Mouse (Mus musculus): Measurements from ENCODE around the gene Tub.

Tub gene

DNA sequence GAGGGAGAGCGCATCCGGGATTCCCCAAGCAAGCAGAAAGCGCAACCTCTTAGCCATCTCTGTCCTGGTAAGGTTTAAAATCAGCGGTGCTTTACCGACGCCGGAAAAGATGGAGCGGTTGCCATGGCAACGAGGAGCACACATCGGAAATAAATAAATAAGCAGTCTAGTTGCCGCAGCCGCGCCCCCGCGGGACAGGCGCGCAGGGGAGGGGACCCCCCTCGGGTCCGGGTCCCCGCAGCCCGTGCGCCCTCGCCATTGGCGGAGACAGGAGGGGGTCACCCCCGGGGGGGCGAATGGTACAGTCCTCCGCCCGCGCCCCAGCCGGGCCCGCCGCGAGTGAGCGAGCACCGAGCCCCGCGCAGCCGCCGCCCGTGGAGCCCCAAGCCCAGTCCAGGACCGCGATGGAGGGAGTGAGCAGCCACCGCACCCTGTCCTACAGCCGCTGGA, at the start of gene Tub:
Tub (plus strand) TSS at position 27 of the 450 bp plus-strand sequence.
- peak; percentile 87 for DNase-seq

DNA sequence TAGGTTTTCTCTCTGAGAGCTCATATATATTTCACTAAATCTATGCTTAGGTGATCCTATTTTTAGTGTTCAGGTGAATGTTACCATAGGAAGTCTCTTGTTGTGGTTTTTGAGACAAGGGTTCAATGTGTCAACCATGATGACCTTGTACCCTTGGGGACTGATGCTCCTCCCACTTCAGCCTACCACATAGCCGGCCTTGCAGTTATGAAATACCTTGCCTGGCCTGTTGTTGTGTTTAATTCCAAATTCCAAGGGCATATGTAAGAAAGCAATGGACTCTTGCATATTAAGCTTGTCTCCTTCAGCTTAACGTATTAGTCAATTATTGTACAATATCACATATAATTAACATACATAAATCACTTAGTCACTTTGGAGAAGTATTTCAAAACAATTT, 46.2 kb upstream of the Tub start:
- no peak for DNase-seq

DNA sequence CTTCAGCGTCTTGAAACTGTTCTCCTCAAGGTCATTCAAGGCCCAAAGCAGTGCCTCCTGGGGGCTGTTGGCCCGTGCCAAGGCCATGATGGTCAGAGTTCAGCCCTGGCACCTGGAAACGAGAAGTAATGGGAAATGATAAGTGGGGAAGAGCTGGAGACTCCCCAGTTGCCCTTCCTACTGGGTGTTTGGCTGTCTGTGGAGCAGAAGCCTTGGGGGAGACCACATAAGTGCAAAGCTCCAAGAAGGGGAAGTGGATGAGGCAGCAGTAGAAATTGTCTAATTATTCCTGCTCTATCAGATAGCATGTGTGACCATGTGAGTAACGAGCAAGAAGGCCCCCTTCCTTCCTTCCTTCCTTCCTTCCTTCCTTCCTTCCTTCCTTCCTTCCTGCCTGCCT, 23.1 kb upstream of the Tub start:
- no peak for DNase-seq

DNA sequence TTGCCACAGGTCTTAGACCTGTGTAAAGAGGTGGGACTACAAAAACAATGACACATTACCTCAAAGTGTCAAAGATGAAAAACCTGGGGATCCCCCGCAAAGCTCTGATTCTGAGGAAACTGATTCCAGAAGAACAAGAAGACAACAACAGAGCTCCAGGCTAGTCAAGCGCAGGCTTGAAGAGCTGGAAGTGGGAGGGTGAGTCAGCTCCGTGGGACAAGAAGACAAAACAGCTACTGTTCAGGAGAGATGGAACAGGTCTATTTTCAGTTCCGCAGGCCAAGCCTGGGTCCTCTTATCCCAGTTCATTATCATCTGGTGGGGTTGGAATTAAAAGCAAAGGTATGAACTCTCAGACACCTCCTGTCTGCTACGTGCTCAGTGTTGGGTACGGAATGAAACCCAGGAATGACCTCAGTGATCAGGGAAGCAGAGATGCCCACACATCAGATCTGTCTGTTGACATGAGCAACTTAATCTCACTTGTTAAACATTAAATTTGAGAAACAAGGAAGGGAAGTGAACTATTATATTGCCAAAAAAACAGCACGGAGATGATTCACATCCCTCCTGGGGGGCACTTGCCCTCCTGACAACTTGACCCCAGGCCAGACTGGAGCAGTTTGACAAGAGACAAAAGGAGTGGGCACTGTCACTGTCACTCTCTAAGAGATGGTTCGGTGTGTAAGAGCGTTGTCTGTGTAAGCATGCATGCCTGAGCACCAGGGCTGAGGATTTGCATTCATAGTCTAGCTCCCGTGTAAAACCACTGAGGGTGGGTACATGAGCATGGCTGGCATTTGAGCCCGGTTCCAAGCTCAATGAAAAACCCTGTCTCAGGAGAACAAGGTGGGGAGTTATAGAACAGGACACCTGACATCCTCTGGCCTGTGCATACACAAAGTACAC, 21.6 kb upstream of the Tub start:
- DNase-seq, result no peak

DNA sequence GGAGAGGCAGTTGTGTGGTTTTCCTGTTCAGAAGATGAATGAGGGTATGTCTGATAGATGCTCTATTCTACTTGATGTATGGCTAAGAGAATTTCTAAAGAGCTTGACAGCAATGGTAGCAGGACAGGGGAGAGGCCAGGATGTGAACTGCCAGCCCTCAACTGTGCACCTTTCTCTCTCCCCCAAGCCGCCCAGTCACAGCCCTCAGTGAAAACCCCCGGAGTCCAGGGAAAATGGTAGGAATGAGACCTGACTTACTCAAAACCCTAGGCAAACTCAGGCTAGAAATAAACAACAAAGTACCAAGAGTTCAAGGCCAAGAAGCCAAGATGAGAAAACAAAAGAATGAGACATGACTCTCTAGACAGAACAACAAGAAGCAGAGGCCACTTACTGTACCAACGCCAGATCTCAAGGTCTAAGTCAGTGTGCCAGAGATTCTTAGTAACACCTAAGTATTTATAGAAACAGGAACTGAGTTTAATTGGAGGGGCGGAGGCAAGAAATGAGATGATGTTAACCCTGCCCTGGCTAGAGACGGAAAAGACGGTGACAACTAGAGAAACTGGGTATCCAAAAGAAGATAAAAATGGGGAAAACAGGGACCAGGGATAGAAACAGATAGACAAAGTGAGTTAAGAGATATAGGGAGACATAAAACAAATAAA, 20.3 kb upstream of the Tub start, which contains the start of gene Nlrp10:
Nlrp10 (minus strand) TSS at position 453 of the 668 bp plus-strand sequence.
- DNase-seq, result no peak

DNA sequence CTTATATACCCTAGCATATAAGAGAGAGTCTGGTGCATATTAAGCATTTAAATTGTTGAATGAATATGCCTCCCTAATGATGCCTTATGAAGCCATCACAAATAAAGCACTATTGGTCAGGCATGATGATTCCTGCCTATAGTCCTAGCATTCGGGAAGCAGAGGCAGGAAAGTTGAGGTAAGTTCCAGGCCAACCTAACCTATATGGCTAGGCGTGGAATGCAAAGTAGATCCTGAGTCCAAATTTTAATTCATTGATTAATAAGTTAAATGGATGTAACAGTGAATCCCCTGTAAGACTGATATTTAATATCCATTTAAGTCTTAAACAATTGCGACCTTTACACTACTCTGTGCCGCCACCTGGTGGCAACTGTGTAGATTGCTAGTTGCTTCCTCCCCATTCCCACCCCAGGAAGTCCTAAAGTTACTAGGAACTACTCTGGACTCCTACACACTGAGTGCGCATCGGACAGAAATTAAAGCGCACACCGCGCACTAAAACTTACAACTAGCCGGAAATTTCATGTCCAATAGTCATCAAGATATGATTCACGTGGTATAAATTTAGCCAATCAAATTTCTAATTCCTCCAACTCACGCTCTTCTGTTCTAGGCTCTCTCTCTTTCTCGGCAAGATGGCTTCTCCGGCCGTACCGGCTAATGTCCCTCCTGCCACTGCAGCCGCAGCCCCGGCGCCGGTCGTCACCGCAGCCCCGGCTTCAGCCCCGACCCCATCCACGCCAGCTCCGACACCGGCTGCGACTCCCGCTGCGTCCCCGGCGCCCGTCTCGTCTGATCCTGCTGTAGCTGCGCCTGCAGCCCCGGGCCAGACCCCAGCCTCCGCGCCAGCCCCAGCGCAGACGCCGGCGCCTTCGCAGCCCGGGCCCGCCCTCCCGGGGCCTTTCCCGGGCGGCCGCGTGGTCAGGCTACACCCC, 16.1 kb upstream of the Tub start, which contains the start of gene Eif3f:
Eif3f (plus strand) TSS at position 624 of the 938 bp plus-strand sequence.
- peak; percentile 99 for DNase-seq

DNA sequence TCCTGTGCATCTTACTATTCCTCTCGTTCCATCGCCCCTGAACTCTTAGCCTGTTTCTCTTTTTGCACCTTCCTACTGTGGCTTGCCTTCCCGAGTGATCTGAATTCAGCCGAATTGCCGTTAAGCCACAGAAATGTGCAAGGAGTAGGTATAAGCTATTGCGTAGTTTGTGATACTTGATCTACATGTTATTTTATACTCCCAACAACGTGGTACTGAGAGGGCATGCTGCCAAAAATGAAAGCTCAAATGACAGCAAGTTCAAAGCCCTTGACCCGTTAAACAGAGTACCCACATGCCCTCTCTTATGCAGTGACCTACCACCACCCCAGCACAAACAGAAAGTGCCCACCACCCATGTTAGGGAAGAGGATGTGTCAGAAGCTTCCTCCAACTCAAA, 15.3 kb upstream of the Tub start:
- DNase-seq, result no peak

DNA sequence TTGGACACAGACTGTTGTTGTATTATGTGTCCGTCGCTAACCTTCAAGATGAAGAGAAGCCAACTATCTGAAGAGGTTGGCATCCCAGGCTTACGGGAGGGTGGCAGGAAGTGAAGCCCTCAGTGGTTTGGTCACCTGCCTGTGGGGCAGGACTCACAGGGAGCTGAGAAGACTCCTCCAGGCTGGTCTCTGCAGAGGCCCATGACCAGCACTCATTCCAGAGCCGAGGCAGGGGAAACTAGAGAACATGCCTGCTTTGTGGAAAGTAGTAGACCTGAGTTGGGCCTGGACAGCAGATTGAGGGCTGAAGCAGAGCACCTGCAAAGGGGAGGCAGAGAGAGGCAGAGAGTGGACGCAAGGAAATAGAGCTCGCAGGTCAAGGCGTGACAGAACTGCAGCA, 14.7 kb upstream of the Tub start:
- DNase-seq, result no peak

DNA sequence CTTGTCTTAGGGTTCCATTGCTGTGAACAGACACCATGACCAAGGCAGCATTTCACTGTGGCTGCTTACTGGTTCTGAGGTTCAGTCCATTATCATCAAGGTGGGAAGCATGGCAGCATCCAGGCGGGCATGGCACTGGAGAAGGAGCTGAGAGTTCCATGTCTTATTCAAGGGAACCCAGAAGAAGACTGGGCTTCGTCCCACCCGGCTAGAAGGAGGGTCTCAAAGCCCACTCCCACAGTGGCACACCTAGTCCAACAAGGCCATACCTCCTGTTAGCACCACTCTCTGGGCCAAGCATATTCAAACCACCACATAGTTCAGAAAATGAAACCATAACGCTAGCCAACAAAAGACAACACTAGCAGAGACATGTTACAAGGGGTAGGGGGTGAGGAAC, 13.5 kb upstream of the Tub start:
- DNase-seq, result no peak

DNA sequence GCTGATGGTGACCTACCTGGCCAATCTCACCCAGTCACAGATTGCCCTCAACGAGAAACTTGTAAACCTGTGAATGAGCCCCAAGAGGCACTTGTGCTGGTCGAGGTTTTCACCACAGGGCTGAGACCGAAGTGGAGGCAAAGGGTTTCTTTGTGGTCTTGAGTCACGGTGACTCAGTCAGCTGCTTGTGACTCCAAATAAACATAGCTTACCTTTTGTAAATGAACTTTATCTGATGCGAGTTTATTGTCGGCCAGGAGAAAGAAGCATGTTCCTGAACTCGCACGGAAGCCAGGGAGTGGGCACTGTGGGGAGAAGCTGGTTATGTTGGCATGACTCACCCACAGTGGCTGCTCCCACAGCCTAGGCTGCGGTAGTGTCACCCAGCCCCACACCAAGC, 8.7 kb upstream of the Tub start:
- no peak for DNase-seq

DNA sequence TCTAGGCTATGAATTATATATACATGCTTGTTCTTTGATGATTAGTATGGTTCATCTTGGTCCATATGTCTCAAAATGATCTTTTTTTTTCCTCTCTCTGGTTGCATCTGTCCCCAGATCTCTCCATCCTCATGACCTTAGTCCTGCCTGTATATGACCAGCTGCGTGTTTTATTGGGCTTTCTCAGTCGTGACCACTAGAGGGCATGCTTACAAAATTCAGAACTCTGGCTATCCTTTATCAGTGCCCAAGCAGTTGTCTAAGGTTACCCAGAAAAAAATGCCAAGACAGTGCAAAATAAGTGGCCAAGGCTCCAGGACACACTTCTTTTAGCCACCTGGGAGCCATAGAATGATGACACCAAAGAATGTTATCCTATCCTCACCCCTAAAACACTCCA, 6.1 kb upstream of the Tub start:
- DNase-seq, result peak; percentile 81

DNA sequence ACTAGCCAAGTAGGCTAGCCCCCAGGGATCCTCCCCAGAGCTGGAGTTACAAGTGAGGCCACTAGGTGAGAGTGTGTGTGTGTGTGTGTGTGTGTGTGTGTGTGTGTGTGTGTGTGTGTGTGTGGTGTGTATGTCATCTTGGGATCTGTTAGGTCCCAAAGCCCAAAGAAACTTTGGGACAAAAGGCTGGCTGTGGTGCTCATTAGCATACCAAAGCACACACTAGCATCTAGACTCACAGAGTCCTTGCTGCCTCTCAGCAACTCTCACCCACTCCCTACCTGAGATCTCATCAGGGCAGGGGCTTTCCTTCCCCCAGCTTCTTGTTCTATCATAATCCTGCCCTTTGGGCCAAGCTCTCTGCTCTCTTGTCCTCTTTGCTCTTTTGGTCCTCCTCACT, 1.5 kb upstream of the Tub start:
- DNase-seq, result no peak

DNA sequence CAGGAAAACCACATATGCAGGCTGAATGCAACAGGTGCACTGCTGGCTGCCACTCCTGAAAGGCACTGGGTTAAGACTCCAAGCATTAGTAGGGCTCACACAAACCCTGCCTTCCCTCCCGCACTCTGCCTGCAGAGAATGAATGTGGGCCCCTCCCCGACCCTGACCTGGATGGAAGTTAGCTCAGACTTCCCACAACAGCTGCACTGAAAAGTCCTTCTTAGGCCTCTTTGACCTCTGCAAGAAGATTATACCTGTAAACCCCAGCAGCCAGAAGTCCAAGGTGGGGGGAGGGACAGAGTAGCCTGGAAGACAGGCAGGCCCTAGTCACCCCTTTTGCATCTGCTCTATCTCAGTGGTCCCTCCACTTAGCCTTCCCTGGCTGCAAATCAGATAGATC, 837 bp upstream of the Tub start:
- peak; percentile 41 for DNase-seq

DNA sequence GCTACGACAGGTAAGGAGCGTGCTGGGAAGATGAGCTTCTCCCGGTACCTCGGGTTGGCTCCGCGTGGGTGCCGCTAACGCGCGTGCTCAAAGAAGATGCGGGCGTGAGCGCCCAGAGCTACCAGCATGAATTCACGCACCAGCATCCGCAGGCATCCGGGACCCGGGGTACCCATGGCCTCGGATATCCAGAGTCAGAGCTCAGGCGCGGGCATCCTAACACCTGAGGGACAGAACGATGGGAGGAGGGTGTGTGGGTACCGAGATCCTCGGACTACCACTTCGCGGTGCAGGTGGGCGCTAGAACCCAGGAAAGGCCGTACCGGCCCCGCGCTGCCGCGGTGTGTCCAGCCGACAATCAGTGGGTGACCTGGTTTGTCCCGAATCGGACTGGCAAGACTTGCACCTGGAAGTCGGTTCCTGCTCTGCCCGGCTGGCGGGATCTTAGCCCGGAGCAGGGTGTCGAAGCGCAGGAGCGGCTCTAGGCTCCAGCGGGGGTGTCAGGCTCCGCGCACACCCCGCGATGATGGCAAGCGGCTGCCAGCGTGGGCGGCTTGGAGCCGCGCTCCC, 709 bp downstream of the Tub start:
- DNase-seq, result peak; percentile 50

DNA sequence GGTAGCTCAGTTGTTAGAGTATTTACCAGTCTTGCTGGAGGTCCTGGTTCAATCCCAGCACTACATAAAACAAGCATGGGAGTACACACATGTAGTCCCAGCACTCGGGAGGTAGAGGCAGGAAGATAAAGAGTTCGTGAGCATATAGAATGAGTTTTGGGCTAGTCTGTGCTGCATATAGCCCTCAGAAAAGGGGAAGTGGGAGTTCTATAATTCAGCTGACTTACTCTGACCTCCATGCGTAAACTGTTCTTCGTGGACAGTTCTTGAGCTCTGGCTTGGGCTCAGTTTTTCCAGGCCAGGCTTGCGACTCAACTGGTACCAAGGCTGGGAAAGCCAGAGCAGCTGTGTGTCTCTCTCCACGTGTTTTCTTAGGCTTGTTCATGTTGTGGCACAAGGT, 2.7 kb downstream of the Tub start:
- no peak for DNase-seq

DNA sequence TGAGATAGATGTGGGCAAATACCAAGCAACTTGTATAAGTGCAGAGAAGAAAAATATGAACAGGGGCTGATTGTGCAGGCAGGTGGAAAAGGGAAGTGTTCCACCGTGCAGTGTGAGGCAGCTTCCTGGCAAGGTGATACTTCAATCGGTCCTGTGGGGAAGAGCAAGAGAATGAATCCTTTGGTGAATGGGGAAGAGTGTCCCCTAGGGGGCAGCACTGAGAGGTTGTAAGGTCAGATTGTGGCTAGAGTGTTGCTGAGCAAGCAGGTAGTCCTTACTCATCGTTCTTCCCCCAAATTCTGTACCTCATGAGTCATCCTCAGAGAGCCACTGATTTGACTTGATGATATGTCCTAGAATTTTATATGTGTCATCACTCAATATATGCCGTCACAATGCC, 4.0 kb downstream of the Tub start:
- DNase-seq, result peak; percentile 51

DNA sequence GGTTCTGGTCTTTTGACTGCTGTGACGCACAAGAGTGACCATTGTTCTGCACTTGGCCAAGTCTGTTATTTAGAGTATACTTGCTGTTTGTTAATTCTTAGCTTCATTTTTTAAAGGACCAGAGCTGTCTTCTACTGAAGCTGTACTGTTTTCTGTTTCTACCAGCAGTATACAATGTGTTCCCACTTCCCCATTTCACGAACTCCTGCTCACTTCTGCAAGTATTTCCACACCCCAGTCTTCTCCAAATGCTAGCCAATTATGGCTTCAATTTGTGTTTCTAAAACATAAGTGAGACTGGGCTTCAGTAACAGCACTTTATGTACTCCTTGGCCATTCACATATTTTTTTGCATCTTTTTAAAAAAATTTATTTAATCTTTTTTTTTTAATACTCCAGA, 7.6 kb downstream of the Tub start:
- no peak for DNase-seq

DNA sequence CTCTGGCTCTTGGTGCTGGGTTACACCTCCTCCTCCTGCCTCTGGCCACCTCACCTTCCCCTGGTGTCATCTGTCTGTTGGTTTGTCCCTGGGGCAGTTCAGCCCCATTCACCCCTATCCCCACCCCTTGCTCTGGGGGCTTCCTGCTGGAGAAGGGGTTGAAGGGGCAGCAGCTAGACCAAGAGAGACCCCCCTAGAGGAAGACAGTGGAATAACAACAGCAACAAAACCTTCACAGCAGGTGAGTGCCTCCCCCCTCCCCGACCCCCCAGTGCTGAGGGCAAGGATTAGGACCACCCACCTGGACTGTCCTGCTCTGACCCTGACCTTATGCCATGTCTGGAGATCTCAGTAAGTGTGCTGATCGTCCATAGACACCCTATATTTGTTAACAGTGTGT, 15.8 kb downstream of the Tub start:
- DNase-seq, result peak; percentile 58

DNA sequence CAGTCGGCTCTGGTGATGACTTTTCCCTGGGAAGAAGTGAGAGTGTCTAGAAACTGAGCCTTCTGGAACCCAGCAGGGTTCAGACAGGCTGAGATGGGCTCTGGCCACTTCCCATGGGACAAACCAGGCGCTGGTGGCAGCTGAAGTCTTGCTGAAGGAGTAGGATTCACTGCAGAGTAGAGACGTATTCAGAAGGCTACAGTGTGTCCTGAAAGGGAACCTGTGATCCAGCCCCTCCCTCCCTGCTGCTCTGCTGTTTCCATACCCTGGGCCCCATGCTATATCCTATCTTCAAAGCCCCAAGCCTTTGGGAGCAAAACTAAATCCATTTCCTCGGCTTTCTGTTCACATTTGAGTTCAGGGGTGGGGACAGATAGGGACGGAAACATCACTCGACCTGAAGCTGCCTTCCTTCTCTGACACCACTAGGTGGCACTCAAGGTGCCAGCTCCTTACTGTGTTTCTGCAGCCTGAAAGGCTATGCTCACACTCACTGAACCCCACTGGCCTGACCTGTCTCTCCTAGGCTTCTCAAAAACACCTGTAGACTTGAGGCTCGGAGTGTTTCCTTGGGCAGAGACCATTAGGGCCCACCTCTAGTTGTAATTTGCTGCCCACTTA, 16.7 kb downstream of the Tub start:
- DNase-seq, result peak; percentile 80

DNA sequence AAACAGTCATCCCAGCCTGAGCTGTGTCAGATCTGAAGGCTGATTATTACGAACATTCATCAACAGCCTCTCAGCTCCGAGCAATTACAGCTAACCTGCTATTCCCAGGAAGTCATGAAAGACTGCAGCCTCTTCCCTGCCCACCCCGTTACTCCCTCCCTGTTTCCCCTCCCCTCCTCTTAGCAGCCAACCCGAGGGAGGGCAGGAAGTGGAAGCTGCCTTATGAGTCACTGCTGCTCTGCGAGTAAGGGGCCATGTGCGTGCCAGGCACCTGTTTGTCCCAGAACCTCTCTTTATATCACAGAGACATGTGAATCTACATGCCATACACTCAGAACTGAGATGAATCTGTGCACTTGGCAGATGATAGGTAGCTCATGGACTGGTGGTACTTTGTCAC, 18.1 kb downstream of the Tub start:
- DNase-seq, result no peak

DNA sequence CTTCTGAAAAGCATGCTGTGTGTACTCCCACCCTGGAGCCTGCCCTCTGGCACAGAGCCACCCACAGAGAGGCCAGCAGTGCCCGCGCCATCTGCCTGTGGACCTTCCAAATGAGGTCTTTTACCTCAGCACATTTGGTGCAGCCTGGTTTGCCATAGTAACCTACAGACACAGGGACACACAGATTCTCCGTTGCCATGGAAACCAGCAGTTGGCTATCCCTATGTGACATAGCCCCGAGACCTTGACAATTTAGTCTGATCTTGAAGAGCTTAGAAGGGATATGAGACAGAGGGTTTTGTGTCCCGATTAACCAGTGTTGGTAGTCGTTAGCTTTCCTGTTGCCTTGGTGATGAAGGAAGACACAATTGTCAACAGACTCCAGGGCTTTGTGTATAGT, 22.1 kb downstream of the Tub start:
- peak; percentile 87 for DNase-seq
